Mouse (Mus musculus) layer of hippocampus, adult 8-10 months (tissue): ENCODE data around the gene Ccdc144b. TPM values are rescaled to one million over a fixed set of nuclear protein-coding genes. Genes with fewer than 3 reads are reported as not detected.
A peak's percentile ranks its signal among the peaks of the same experiment; 100 is the strongest.

Experiments
- DNase-seq, 2 experiments: peaks; one replicate each; pipeline ENCODE4 v3.0.0; 2022; ENCODE audit warnings: low spot score in 2 of 2
- total RNA-seq, 4 experiments: library from RNA; stranded (reverse); gene quantifications; 2 replicates each; pipeline ENCODE4 v1.2.4; 2022

Gene Ccdc144b
- total RNA-seq, 4 experiments from 2014 or later = not detected

DNA sequence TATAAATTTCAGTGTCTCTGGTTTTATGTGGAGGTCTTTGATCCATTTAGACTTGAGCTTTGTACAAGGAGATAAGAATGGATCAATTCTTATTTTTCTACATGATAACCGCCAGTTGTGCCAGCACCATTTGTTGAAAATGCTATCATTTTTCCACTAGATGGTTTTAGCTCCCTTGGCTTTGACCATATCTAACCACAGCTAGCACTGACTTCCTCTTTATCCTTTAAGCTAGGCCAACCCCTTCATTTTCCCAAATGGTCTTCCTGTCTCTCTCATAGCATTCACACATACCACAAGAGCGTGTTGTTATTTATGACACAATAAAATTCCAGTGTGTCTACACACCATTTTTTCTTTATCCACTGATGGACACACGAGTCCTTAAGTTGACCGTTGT, 23.4 kb downstream of the Ccdc144b start:
- DNase-seq = no peak

GRCm38 (mm10) chr3:36025732-36026131, 27.6 kb downstream of the Ccdc144b start:
- DNase-seq = no peak

DNA sequence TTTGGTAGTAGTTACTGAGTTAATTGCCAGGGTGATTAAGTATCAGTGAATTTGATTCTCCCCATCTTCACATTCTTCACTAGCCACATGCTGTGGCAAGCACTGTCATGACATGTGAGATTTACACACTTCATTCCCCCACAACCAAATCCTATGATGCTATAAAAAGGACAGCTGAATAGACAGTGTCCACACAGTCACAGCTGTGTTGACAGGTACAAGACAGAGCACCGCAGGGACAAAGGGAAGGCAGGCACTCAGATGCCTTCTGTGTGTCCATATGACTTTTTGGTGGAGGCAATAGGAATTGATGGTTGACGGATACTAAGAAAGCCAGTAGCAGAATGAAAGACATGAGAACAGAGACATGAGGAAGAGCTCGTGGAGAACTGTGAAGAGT, 42.1 kb downstream of the Ccdc144b start:
- DNase-seq = no peak

- DNase-seq = no peak
These were observed 44.8 kb downstream of the Ccdc144b start for GRCm38 (mm10) chr3:36008411-36009154.

DNA sequence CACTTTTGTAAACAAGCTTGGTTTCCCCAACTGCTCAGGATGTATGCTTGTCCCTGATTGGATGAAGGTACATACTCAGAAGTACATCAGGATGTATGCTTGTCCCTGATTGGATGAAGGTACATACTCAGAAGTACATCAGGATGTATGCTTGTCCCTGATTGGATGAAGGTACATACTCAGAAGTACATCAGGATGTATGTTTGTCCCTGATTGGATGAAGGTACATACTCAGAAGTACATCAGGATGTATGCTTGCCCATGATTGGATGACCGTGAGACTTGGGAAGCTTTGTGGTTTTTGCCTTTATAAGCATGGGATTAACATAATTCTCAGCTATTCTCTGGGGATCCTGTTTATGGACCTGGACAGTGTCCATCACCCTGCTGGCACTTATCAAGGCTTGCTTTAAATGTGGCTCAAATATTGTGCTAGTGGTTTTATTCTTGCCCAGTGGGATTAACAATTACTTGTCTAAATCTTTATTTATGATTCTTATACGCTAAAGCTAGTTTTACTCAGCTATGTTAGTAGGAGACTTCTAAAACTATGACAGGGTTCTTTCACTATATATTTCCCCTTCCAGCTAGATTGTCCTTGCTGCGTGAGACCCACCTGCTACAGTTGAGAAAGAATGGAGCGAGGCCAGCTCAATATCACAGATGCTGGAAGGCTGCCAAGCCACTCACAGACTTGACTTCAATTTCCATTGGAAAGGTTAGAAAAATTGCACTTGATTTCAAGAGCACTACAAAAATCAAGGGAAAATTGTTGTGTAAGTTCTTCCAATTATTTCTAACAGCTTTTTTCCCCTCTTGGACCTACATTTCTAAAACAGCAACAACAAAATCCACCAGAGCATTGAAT, 49.1 kb downstream of the Ccdc144b start:
- DNase-seq = peak in 1 of 2 experiments; percentile 7

GRCm38 (mm10) chr3:36000275-36001239, 52.8 kb downstream of the Ccdc144b start, which contains the start of gene Mccc1:
Gene Mccc1 (minus strand): TSS chr3:36000678.
- peak; percentile 96 for DNase-seq

DNA sequence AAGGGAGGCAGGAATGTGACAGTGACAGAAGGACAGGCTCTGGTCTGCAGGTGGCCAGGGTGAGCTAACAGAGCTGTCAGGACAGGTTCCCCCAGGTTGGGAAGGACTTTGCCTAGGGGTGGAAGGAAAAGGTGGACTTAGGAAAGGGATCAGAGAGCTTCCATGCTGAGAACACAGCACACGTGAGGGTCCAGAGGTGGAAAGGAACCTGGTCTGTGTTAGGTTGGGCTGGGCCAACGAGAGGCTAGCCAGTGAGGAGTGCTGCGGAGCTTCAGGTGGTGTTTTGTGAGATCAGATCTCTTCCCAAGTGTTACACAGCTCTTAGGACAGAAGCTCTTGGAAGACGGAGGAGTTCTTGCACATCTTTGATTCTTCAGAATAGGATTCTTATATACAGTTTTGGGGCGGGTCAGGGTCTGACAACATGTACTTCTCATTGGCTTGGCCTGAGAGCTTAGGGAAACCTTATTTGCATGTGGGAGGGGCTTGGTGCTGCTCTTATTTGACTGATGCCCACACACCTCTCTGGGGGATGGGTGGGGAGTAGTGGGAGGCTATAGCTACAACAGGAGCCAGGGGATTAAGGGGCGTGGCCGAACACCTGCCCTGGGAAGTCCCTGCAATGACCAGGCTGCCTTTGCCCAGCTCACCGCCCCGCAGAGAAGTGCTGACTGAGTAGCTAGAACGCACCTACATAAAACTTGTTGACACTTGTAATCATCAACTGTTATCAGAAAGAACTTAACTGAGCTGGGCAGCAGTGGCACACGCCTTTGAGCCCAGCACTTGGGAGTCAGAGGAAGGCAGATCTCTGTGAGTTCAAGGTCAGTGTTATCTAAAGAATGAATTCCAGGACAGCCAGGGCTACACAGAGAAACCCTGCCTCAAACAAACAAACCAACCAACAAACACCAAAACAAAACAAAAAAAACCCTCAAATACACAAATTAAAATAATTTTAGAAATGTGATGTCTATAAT, 58.5 kb downstream of the Ccdc144b start:
- DNase-seq = no peak

- no peak for DNase-seq
These were observed 62.6 kb downstream of the Ccdc144b start for GRCm38 (mm10) chr3:35990715-35991114.

- no peak for DNase-seq
These were observed 65.3 kb downstream of the Ccdc144b start for GRCm38 (mm10) chr3:35988031-35988430.

DNA sequence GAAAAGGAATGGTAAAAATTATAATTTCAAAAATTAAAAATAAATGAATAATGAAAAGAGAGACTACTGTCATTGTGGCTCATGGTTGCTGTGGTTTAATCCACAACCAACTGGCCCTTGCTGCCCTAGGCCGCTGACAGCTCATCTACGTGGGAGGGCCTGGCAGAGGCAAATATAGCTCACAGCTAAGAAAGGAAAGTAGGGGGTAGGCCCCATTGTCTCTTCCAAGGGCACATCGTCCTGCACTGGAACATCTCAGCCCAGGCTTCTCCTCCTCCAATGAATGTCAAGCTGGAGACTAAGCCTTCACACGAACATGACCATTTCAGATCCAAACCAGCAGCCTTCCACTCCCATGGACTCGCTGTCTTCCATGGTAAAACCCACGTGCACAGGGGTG, 67.1 kb downstream of the Ccdc144b start:
- DNase-seq = no peak

DNA sequence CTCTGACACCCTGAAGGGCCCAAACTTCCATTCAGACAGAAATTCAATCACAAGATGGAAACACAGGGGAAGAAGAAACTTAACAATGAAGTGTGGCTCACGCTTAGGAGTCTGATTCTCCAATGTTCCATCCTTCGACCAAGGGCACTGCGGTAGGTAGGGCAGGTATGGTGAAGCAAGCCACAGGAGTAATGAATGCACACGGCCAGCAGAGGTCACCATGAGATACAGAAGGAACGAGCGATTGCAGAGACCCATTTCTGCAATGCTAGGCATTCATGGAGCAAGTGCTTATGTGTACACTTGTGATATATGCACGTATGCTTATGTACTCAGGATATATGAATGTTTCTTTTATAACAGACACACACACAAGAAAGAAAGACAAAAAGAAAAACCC, 79.8 kb downstream of the Ccdc144b start:
- no peak for DNase-seq

- DNase-seq = no peak
These were observed 80.4 kb downstream of the Ccdc144b start for GRCm38 (mm10) chr3:35972985-35973384.

- DNase-seq = peak in 1 of 2 experiments; percentile 12
These were observed 82.2 kb downstream of the Ccdc144b start for GRCm38 (mm10) chr3:35971149-35971548.

GRCm38 (mm10) chr3:35970441-35970840, 82.9 kb downstream of the Ccdc144b start:
- DNase-seq = no peak

DNA sequence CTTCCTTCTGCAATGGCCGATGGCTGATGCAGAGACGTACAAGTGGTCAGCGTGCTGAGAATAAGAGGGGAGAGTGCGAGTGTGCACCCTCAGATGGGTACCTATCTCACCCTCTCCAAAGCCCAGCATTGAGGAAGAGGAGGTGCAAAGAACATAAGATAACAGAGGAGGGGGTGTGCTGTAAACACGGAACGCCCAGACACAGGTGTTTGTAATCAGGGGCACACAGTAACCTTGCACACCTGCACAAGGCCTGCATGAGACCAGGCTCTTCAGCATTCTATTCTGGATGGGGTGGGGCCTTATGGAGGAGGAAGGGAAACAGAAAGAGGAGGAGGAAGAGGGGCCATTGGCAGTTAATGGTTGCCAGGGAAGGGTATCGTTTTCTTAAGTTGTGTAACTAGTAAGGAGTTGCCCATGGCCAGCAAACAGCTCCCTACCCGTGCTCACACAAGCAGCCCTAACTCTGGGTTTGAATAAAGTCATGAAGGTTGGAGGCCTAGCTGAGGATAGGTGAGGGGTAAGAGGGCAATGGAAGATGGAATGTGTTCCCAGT, 85.9 kb downstream of the Ccdc144b start:
- no peak for DNase-seq

- no peak for DNase-seq
These were observed 86.9 kb downstream of the Ccdc144b start for GRCm38 (mm10) chr3:35966493-35966892.

- no peak for DNase-seq
These were observed 88.4 kb downstream of the Ccdc144b start for GRCm38 (mm10) chr3:35964928-35965327.

DNA sequence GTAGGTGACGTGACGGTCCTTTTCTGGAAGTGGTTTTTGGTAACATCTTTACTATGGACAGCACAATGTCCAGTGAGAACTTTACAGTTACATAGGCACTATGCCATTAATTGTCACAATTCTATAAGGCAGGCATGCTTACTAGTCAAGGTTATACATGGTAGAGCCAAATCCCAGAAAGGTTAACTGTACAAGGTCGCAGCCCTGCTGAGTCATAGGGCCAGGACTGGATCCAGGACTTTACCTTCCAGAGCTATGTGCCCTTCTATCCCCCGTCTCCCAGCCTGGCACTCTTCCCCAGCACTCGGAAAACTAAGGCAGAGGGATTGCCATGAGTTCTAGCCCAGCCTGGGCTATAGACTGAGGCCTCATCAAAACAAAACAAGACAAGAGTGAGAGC, 89.4 kb downstream of the Ccdc144b start:
- DNase-seq = no peak

DNA sequence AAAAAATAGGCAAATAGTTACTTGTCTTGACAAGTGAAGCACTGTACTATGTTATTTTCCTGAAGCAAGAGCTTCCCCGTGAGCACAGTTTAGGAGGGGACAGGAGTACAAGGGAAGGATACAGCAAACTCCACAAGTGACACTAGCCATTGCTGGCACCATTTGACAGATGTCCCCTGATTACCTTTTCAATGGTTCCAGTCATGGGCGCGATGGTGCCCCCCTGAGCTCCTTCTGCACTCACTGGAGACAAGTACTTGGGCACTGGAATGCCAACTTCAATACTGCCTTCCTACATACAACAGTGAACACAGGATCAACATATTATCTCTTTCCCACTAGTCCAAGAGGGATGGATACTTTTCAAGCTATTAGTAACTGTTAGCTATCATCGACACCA, 89.9 kb downstream of the Ccdc144b start:
- no peak for DNase-seq

DNA sequence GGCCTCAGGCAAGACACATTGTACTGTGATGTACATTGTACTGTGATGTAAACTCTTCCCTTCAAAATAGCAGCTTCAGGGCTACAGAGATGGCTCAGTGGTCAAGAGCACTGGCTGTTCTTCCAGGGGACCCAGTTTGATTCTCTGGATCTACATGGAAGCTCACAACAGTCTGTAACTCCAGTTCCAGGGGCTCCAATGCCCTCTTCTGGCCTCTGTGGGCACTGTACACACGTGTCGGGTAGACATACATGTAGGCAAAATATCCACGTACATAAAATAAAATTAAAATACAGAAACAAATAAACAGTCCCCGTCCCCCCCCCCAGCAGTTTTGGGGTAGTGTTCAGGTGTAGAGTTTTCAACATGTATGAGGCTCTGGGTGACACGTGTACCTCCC, 90.4 kb downstream of the Ccdc144b start:
- DNase-seq = no peak
